Mouse (Mus musculus) thymus, adult 2 months (tissue): ENCODE data around the gene Rbm38. TPM values are rescaled to one million over a fixed set of nuclear protein-coding genes. Genes with fewer than 3 reads are reported as not detected.

ENCODE experiments used
- DNase-seq: peaks from one replicate; pipeline ENCODE4 v3.0.0; 2021
- H3K27ac ChIP-seq: fragments of 200-500 bp; 2 replicates; pipeline ENCODE4 v1.5.1; 2012; ENCODE audit warnings: low read length, control low read depth; ENCODE audit not compliant: control insufficient read depth, insufficient read depth
- H3K27me3 ChIP-seq: fragments of 200-500 bp; 2 replicates; pipeline ENCODE4 v1.6.1; 2012; ENCODE audit warnings: mild to moderate bottlenecking, low read length, moderate library complexity, mixed read lengths; ENCODE audit not compliant: control insufficient read depth, insufficient read depth
- H3K36me3 ChIP-seq: fragments of 200-500 bp; 2 replicates; pipeline ENCODE4 v1.6.1; 2012; ENCODE audit warnings: mild to moderate bottlenecking, low read length, moderate library complexity; ENCODE audit not compliant: control insufficient read depth, insufficient read depth
- H3K4me1 ChIP-seq: fragments of 200-500 bp; replicated peaks from 2 replicates; pipeline ENCODE4 v1.6.1; 2012; ENCODE audit warnings: low read length; ENCODE audit not compliant: control insufficient read depth, insufficient read depth
- H3K4me3 ChIP-seq: fragments of 200-500 bp; 2 replicates; pipeline ENCODE4 v1.5.1; 2012; ENCODE audit warnings: mild to moderate bottlenecking, low read length, control low read depth, moderate library complexity; ENCODE audit not compliant: control insufficient read depth, insufficient read depth
- CTCF ChIP-seq: fragments of 200-500 bp; IDR thresholded peaks from 2 replicates; pipeline ENCODE4 v1.5.1; 2012; ENCODE audit warnings: mild to moderate bottlenecking, control low read depth, low read length, moderate library complexity, borderline replicate concordance; ENCODE audit not compliant: control insufficient read depth, poor library complexity, insufficient read depth; ENCODE audit errors: extremely low read depth
- POLR2A ChIP-seq: fragments of 200-500 bp; IDR thresholded peaks from 2 replicates; pipeline ENCODE4 v1.6.1; 2012; ENCODE audit warnings: mild to moderate bottlenecking, low read length, control low read depth, moderate library complexity; ENCODE audit not compliant: control insufficient read depth, poor library complexity, insufficient read depth; ENCODE audit errors: extremely low read depth
- WGBS: fragments of 180-500 bp; shearing (Covaris S2); methylation state at CpG from one replicate; pipeline ENCODE4 v1.1.7; 2018; 5-methylcytosine and 5-hydroxymethylcytosine counted together
- polyA plus RNA-seq: library from polyadenylated mRNA; depleted of rRNA; stranded (reverse); fragments of >200 nt; gene quantifications from 2 replicates; pipeline ENCODE4 v1.2.3, GENCODE M21; 2012; rRNA removed

Gene Rbm38
- polyA plus RNA-seq, 1 experiment = 1,290 TPM

DNA sequence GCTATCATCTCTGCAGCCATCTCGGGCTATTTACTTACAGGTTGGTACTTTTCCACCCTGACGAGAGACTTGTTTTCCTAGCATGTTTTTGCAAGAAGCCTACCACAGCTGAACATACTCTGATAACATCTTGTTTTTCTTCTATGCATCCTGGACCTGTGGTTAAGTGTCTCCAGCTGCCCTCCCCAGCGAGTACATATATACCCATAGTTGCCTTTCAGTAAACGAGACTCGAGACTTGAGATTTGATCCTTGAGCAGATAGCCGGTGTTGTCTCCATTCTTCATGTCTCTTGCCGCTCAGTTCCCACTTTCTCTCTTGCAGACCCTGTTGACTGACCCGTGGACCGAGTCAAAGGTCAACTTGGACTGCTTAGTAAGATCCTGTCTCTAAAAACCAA is 56.6 kb downstream of the Rbm38 start:
- no peak for DNase-seq

GRCm38 (mm10) chr2:173079766-173080549 is 59.7 kb downstream of the Rbm38 start:
- H3K4me3 ChIP-seq = no peak overlapping the region
- no peak overlapping the region for H3K27ac ChIP-seq
- TF ChIP-seq POLR2A = no peak
- TF ChIP-seq CTCF = no peak
- peaks cover 49% of the 10 kb centered on the region for H3K4me1 ChIP-seq
- WGBS = 76% methylated on average over 10 of the region's 10 CpGs
- no peak for DNase-seq
- H3K27me3 ChIP-seq = no peaks in the 10 kb centered on the region
- no peaks in the 10 kb centered on the region for H3K36me3 ChIP-seq

More for the DNA sequence above, 56.6 kb downstream of the Rbm38 start:
- H3K27me3 ChIP-seq = no peaks in the 10 kb centered on the region
- H3K36me3 ChIP-seq = no peaks in the 10 kb centered on the region
- WGBS = 71% methylated on average over 9 of the region's 9 CpGs
- TF ChIP-seq POLR2A = no peak
- no peak for TF ChIP-seq CTCF
- no peak overlapping the region for H3K27ac ChIP-seq
- H3K4me1 ChIP-seq = peaks cover 23% of the 10 kb centered on the region
- H3K4me3 ChIP-seq = no peak overlapping the region

GRCm38 (mm10) chr2:173080785-173081241 is 60.5 kb downstream of the Rbm38 start:
- TF ChIP-seq POLR2A (0 out of 2 replicates have a peak, but pooled peaks have one; percentile 15), CTCF (peak; percentile 90)
- DNase-seq = peak; percentile 86
- H3K4me3 ChIP-seq = no peak overlapping the region
- H3K4me1 ChIP-seq = peaks cover 56% of the 10 kb centered on the region
- no peak overlapping the region for H3K27ac ChIP-seq
- H3K36me3 ChIP-seq = no peaks in the 10 kb centered on the region
- WGBS = 35% methylated on average over 10 of the region's 10 CpGs
- H3K27me3 ChIP-seq = no peaks in the 10 kb centered on the region

GRCm38 (mm10) chr2:173082706-173083105 is 62.4 kb downstream of the Rbm38 start:
- DNase-seq = peak; percentile 76
- 15% methylated on average over 3 of the region's 3 CpGs for WGBS
- Histone ChIP-seq H3K36me3 (no peaks in the 10 kb centered on the region), H3K4me3 (peak overlapping the region; percentile 21), H3K27me3 (no peaks in the 10 kb centered on the region), H3K27ac (peak overlapping the region; percentile 97), H3K4me1 (peaks cover 69% of the 10 kb centered on the region)
- TF ChIP-seq POLR2A (peak; percentile 53), CTCF (no peak)

GRCm38 (mm10) chr2:173083106-173083505 is 62.8 kb downstream of the Rbm38 start:
- H3K4me3 ChIP-seq = peak overlapping the region; percentile 21
- peak overlapping the region; percentile 97 for H3K27ac ChIP-seq
- H3K36me3 ChIP-seq = no peaks in the 10 kb centered on the region
- peaks cover 69% of the 10 kb centered on the region for H3K4me1 ChIP-seq
- WGBS = 22% methylated on average over 9 of the region's 9 CpGs
- peak; percentile 40 for DNase-seq
- TF ChIP-seq POLR2A (no peak), CTCF (no peak)
- no peaks in the 10 kb centered on the region for H3K27me3 ChIP-seq

DNA sequence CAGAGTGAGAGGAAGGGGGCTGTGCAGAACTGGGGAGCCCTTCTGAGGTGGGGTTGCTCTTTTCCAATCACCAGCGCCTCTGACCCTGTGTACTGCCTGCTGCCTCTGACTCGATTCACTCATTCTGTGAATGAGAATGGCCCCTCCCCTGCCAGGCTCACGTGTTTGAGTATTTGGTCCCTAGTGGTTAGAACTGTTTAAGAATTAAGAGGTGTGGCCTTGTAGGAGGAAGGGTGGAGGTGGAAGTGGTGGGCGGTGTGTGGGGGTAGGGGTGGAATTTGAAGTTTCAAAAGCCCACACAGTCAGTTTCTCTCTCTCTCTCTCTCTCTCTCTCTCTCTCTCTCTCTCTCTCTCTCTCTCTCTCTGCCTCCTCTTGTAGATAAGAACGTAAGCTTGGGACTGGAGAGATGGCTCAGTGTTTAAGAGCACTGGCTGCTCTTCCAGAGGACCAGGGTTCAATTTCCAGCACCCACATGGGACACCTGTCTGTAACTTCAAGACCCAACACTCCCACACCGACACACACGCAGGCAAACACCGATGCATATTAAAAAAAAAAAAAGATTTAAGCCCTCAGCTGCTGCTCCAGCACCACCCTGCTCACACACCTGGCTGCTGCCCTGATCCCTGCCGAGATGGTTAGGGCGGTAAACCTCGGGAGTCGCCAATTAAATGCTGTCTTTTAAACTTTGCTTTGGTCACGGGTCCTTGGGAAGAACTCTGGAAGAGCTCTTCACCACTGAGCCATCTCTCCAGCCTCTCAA is 63.6 kb downstream of the Rbm38 start:
- TF ChIP-seq POLR2A (peak; percentile 36; the same call in 1 of the 2 replicates), CTCF (no peak)
- Histone ChIP-seq H3K4me1 (peaks cover 73% of the 10 kb centered on the region), H3K27me3 (no peaks in the 10 kb centered on the region), H3K36me3 (no peaks in the 10 kb centered on the region), H3K27ac (peak overlapping the region; percentile 97), H3K4me3 (peak overlapping the region; percentile 21; the same call in 1 of the 2 replicates)
- peak; percentile 89 for DNase-seq
- WGBS = 1% methylated on average over 13 of the region's 13 CpGs

Other genes with a start within 250 kb of the Rbm38 start
- gene Bmp7, start 80.2 kb upstream of the Rbm38 start, polyA plus RNA-seq = 25.3 and 26.5 TPM in 2 replicates
- gene Spo11, start 42.8 kb upstream of the Rbm38 start, polyA plus RNA-seq = 101 and 126 TPM in 2 replicates
- gene Rae1, start 20.4 kb upstream of the Rbm38 start, polyA plus RNA-seq = 111 and 122 TPM in 2 replicates
- 0.12 TPM in 1 of 2 replicates, not detected in the other for gene Ctcfl, start 99.0 kb downstream of the Rbm38 start, polyA plus RNA-seq
- gene Pck1, start 132.6 kb downstream of the Rbm38 start, polyA plus RNA-seq = 14.5 and 25.6 TPM in 2 replicates
- 58.6 and 63.7 TPM in 2 replicates for gene Zbp1, start 198.4 kb downstream of the Rbm38 start, polyA plus RNA-seq